Mouse (Mus musculus) megakaryocyte-erythroid progenitor cell, adult 5 weeks (primary cell): ENCODE results near the gene Them4. TPM values are rescaled to one million over a fixed set of nuclear protein-coding genes. Genes with fewer than 3 reads are reported as not detected.

Experiments used
- polyA plus RNA-seq: library from polyadenylated mRNA; stranded (reverse); fragments of >175 nt; gene quantifications from 2 replicates; pipeline ENCODE4 v1.2.3, GENCODE M21; 2012

The Them4 gene
- polyA plus RNA-seq, result 0.39 and 0.41 TPM in 2 replicates

GRCm38 (mm10) chr3:94309633-94310363 lies at the start of gene Them4:
TSS of gene Them4 (plus strand) at chr3:94310089.

GRCm38 (mm10) chr3:94263736-94264135 lies 46.2 kb upstream of the Them4 start, which contains the start of gene Gm4778:
TSS of gene Gm4778 (plus strand) at chr3:94264036.

GRCm38 (mm10) chr3:94341959-94342422 lies 32.1 kb downstream of the Them4 start, which contains the start of gene Them5:
TSS of gene Them5 (plus strand) at chr3:94342099.

GRCm38 (mm10) chr3:94362138-94362537 lies 52.2 kb downstream of the Them4 start, which contains the start of gene C2cd4d:
TSS of gene C2cd4d (plus strand) at chr3:94362438.

GRCm38 (mm10) chr3:94372641-94373040 lies 62.8 kb downstream of the Them4 start, which contains the start of gene Rorc:
TSS of gene Rorc (plus strand) at chr3:94372794.

Other genes starting within 250 kb of the Them4 start
- gene Gm10697, start 237.4 kb upstream of the Them4 start, polyA plus RNA-seq, result not detected in 2 replicates
- not detected in 2 replicates for gene Gm10696, start 131.9 kb upstream of the Them4 start, polyA plus RNA-seq
- gene Gm5286, start 113.4 kb upstream of the Them4 start, polyA plus RNA-seq, result not detected in 2 replicates
- gene Gm4778, start 46.1 kb upstream of the Them4 start, polyA plus RNA-seq, result not detected in 2 replicates
- gene Them5, start 32.0 kb downstream of the Them4 start, polyA plus RNA-seq, result not detected in 2 replicates
- gene C2cd4d, start 52.3 kb downstream of the Them4 start, polyA plus RNA-seq, result not detected in 2 replicates
- gene Rorc, start 62.7 kb downstream of the Them4 start, polyA plus RNA-seq, result 0.13 and 0.22 TPM in 2 replicates
- 0.04 and 0.07 TPM in 2 replicates for gene Lingo4, start 88.4 kb downstream of the Them4 start, polyA plus RNA-seq
- 2.3 and 3.4 TPM in 2 replicates for gene Tdrkh, start 103.2 kb downstream of the Them4 start, polyA plus RNA-seq
- 60.0 and 65.6 TPM in 2 replicates for gene Mrpl9, start 133.2 kb downstream of the Them4 start, polyA plus RNA-seq
- gene Oaz3, start 133.8 kb downstream of the Them4 start, polyA plus RNA-seq, result not detected in 2 replicates
- gene Celf3, start 168.2 kb downstream of the Them4 start, polyA plus RNA-seq, result not detected in 2 replicates
- 0.10 TPM in 1 of 2 replicates, not detected in the other for gene Riiad1, start 170.3 kb downstream of the Them4 start, polyA plus RNA-seq